Mouse (Mus musculus) hindbrain, embryonic 12.5 days (tissue): ENCODE measurements around the gene Mettl11b. TPM values are rescaled to one million over a fixed set of nuclear protein-coding genes. Genes with fewer than 3 reads are reported as not detected.

Experiments
- ATAC-seq: fragments of 200-750 bp; cut with Nextera tagmentation; 2 replicates; pipeline ENCODE4 v1.8.0; 2017; ENCODE audit warnings: moderate TSS enrichment; ENCODE audit not compliant: low FRiP score
- H3K27ac ChIP-seq: fragments of 300-500 bp; sonication (generic); 2 replicates; pipeline ENCODE4 v1.5.1; 2016; ENCODE audit warnings: mild to moderate bottlenecking
- H3K27me3 ChIP-seq: fragments of 300-500 bp; sonication (generic); 2 replicates; pipeline ENCODE4 v1.6.1; 2016; ENCODE audit warnings: mild to moderate bottlenecking
- H3K36me3 ChIP-seq: fragments of 300-500 bp; sonication (generic); 2 replicates; pipeline ENCODE4 v1.6.1; 2016; ENCODE audit warnings: mild to moderate bottlenecking
- H3K4me1 ChIP-seq: fragments of 300-500 bp; sonication (generic); 2 replicates; pipeline ENCODE4 v1.6.1; 2016
- H3K4me2 ChIP-seq: fragments of 300-500 bp; sonication (generic); replicated peaks from 2 replicates; pipeline ENCODE4 v1.6.1; 2016; ENCODE audit warnings: mild to moderate bottlenecking
- H3K4me3 ChIP-seq: fragments of 300-500 bp; sonication (generic); 2 replicates; pipeline ENCODE4 v1.5.1; 2016; ENCODE audit warnings: mild to moderate bottlenecking
- H3K9ac ChIP-seq: fragments of 300-500 bp; sonication (generic); 2 replicates; pipeline ENCODE4 v1.6.1; 2016; ENCODE audit warnings: mild to moderate bottlenecking, moderate library complexity
- H3K9me3 ChIP-seq: fragments of 300-500 bp; sonication (generic); replicated peaks from 2 replicates; pipeline ENCODE4 v1.6.1; 2016; ENCODE audit warnings: mild to moderate bottlenecking
- WGBS: fragments of 180-500 bp; shearing (Covaris S2); methylation state at CpG from one replicate; pipeline ENCODE4 v1.1.7; 2016; 5-methylcytosine and 5-hydroxymethylcytosine counted together
- polyA plus RNA-seq: library from polyadenylated mRNA; unstranded; fragments of >200 nt; fragmentation: Nextera tagmentation; extraction: Ambion mirVana; gene quantifications from 2 replicates; pipeline ENCODE4 v1.2.1, GENCODE M21; 2016

Gene Mettl11b
- polyA plus RNA-seq, 1 experiment from 2014 or later: 1.9 TPM

DNA sequence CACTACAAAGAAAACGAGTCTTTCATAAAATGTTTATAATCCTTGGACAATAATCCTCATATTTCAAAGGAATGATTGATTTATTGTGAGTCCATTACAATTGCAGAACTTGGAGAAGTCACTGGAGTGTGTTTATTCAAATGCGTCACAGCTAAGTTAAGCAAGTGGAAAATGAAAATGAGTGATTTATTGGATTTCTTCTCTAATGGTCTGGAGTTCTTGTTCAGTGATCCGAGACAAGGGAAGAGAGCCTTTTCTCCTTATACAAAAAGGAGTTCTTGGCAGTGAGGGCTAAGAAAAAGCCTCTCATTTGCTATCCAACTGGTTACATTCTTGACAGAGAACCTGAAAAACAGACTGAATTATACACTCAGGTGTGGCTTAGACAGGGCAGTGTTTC, 42.9 kb downstream of the Mettl11b start:
- Histone ChIP-seq H3K27ac (no peak overlapping the region), H3K4me1 (no peaks in the 10 kb centered on the region), H3K4me3 (no peak overlapping the region), H3K9ac (no peak overlapping the region), H3K27me3 (no peaks in the 10 kb centered on the region), H3K4me2 (no peak overlapping the region), H3K9me3 (no peaks in the 10 kb centered on the region), H3K36me3 (no peaks in the 10 kb centered on the region)
- 61% methylated on average over 3 of the region's 3 CpGs for WGBS
- no peak for ATAC-seq

DNA sequence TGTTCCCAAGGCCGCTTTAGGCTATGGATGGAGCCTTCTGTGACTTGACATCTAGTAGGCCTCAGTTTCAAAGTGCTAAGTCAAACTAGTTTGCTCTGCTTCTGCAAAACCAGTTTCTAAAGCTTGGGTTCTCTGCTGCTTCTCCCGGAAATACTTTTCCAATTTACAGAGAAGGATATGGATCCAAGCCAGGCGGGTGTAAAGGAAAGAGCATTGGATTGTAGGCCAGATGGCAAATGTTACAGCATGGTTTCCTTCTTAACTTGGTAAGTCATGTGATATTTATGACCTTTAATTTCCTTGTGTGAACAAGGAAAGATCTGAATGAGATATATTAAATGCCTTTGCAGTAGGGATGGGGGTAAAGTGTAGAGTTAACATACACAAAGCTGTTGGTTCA, 52.2 kb downstream of the Mettl11b start:
- WGBS: 93% methylated on average over 3 of the region's 3 CpGs
- H3K36me3 ChIP-seq: no peaks in the 10 kb centered on the region
- no peak overlapping the region for H3K9ac ChIP-seq
- H3K4me2 ChIP-seq: no peak overlapping the region
- no peak overlapping the region for H3K27ac ChIP-seq
- ATAC-seq: no peak
- H3K4me3 ChIP-seq: no peak overlapping the region
- no peaks in the 10 kb centered on the region for H3K4me1 ChIP-seq
- H3K27me3 ChIP-seq: no peaks in the 10 kb centered on the region
- H3K9me3 ChIP-seq: no peaks in the 10 kb centered on the region

DNA sequence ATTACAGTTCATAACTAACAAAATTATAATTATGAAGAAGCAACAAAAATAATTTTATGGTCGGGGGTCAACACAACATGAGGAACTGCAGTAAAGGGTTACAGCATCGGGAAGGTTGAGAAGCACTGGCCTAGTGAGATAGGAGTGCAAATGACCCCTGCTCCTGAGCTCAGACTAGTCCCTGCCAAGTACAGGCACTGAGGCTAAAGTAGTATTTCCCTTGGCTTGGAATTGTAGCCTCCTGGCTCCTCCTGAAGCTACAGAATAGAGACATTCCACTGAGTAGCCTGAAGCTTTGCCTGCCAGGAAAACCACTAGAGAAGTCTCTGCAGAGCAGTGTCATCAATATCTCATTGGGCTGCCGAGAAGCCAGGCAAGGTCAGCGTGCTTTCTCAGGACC, 53.7 kb downstream of the Mettl11b start:
- Histone ChIP-seq H3K27me3 (no peaks in the 10 kb centered on the region), H3K9ac (no peak overlapping the region), H3K4me1 (no peaks in the 10 kb centered on the region), H3K9me3 (no peaks in the 10 kb centered on the region), H3K27ac (no peak overlapping the region), H3K36me3 (no peaks in the 10 kb centered on the region), H3K4me2 (no peak overlapping the region), H3K4me3 (no peak overlapping the region)
- ATAC-seq: no peak
- 85% methylated on average over 4 of the region's 4 CpGs for WGBS

DNA sequence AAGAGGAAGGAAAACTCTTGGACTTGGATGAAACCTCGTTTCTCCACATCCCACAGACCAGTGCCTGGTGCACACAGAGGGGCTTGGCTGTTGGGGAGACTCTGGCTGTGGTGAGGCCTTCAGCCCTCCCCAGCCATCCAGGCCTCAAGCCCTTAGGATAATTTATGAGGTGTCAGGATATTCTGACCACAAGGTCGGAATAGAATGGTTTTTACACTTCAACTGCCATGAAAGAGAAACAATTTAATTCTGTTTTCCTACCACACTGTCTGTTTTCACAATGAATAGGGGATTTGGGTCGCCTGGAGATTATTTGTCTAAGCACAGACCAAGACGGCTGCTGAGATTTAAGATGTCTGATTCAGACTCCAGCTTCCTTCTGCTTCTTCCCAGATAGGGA, 54.3 kb downstream of the Mettl11b start:
- WGBS: 34% methylated on average over 4 of the region's 4 CpGs

DNA sequence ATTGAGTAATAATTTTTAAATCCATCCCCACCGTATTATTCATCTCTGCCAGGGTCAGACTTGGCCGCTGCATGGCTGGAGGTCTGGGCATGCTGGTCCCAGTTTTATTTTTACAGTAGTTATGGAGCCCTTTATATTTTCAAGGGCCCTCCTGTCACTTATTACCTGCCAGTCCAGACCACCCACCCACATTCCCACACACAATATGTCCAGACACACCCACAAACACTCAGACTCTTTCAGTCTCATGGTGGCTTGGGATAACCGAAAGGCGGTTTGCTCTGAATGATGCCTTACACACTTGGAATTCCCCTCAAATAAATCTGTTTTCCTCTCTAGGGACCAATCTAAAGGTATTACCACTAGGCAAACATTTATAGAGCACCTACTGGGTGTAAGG, 55.1 kb downstream of the Mettl11b start:
- Histone ChIP-seq H3K36me3 (no peaks in the 10 kb centered on the region), H3K4me2 (no peak overlapping the region), H3K4me1 (no peaks in the 10 kb centered on the region), H3K27ac (no peak overlapping the region), H3K4me3 (no peak overlapping the region), H3K9me3 (no peaks in the 10 kb centered on the region), H3K27me3 (no peaks in the 10 kb centered on the region), H3K9ac (no peak overlapping the region)
- no peak for ATAC-seq
- 78% methylated on average over 4 of the region's 4 CpGs for WGBS

More for the DNA sequence above, 54.3 kb downstream of the Mettl11b start:
- Histone ChIP-seq H3K4me2 (no peak overlapping the region), H3K4me3 (no peak overlapping the region), H3K36me3 (no peaks in the 10 kb centered on the region), H3K9me3 (no peaks in the 10 kb centered on the region), H3K4me1 (no peaks in the 10 kb centered on the region), H3K27me3 (no peaks in the 10 kb centered on the region), H3K27ac (no peak overlapping the region), H3K9ac (no peak overlapping the region)
- ATAC-seq: no peak

DNA sequence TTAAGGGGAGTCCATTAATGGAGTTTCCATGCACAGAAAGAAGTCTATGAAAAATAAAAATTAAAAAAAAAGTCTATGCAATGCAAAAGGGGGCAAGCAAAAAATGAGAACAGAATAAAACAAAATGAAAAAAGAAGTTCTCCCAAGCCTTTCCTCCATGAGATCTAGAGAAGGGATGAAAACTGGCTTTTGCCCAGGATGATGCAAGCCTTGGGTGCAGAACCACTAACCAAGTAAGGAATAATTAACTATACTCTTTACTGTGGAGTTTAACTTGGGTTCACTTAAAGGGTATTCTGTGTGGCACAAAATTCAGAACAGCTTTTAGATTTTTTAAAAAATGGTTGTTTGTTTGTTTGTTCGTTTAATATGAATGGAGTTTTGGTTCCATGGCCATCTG, 62.6 kb downstream of the Mettl11b start:
- no peak overlapping the region for H3K4me3 ChIP-seq
- WGBS: 81% methylated on average over 1 of the region's 1 CpGs
- no peaks in the 10 kb centered on the region for H3K36me3 ChIP-seq
- no peaks in the 10 kb centered on the region for H3K27me3 ChIP-seq
- H3K27ac ChIP-seq: no peak overlapping the region
- no peak overlapping the region for H3K9ac ChIP-seq
- no peak for ATAC-seq
- H3K9me3 ChIP-seq: no peaks in the 10 kb centered on the region
- H3K4me2 ChIP-seq: no peak overlapping the region
- no peaks in the 10 kb centered on the region for H3K4me1 ChIP-seq

DNA sequence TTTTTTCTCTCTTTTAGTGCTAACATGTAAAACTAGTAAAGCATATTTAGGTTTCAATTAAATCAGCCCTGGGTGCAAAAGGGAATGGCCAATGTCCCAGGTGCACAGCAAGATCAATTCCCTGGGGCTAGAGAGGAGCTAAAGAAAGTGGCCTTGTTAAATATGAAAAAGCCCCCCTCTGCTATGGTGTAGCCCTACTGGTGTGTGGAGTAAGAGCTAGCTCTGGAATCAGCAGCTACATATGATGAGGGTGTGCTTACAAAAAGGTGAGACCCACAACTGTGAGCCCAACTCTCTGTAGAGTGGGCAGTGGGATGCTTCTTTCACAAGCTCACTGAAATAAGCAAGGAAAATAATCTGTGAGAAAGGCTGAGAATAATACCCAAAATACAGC, 66.5 kb downstream of the Mettl11b start:
- Histone ChIP-seq H3K9ac (no peak overlapping the region), H3K4me2 (no peak overlapping the region), H3K27me3 (no peaks in the 10 kb centered on the region), H3K27ac (no peak overlapping the region), H3K4me1 (no peaks in the 10 kb centered on the region), H3K36me3 (no peaks in the 10 kb centered on the region), H3K9me3 (no peaks in the 10 kb centered on the region), H3K4me3 (no peak overlapping the region)
- no peak for ATAC-seq

DNA sequence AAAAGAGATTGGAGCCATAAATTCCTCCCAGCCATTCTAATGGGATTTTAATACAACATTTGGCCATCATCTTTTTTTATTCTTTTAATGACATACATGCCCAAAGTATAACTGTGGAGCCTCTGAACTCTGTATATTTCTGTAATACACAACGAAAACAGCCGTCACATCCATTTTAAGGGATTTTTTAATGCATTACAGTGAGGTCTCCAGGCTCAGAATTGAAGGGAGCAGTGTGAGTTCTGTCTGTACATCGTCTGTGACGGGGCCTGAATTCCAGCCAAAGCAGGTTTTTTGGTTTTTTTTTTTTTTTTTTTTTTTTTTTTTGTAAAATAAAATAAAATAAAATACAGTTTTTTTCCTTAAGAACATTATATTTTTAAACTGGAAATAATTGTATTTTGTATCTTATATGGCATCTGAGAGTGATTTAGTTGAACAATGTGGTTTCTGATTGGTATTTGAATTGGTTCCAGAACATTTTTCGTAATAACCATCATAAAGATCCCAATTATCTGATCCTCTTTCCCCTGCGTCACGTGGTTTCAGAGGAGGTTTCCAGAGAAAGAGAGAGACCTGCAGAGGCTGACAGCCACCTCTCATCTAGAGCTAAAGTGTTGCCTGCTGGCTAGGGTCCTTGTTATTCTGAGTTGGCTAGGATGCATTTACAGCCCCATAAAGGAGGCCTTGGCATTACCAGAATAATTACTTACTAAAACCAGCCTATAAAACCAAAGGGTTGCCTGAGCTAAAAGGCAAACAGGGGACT, 67.1 kb downstream of the Mettl11b start:
- ATAC-seq: no peak
- 73% methylated on average over 7 of the region's 7 CpGs for WGBS
- no peak overlapping the region for H3K4me3 ChIP-seq
- H3K27ac ChIP-seq: no peak overlapping the region
- no peaks in the 10 kb centered on the region for H3K9me3 ChIP-seq
- no peak overlapping the region for H3K4me2 ChIP-seq
- H3K4me1 ChIP-seq: no peaks in the 10 kb centered on the region
- no peaks in the 10 kb centered on the region for H3K27me3 ChIP-seq
- H3K36me3 ChIP-seq: no peaks in the 10 kb centered on the region
- H3K9ac ChIP-seq: no peak overlapping the region

DNA sequence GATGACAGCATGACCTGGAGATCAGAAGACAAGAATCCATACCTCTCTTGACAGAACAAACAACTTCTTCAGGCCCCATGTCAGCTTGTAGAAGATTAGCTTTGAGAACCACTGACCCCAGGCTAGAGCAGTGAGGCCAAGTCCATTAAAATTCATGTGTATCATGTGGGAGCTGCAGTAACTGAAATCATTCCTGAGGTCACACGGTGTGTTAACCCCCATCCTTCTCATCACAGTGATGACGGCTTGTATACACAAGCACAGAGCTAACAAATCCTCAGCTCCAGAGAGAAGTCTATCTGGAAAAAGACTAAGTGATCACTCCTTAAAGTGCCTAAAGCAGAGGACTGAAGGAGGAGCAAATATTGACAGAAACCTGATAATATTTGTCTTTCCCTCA, 68.0 kb downstream of the Mettl11b start:
- Histone ChIP-seq H3K4me3 (no peak overlapping the region), H3K27me3 (no peaks in the 10 kb centered on the region), H3K9ac (no peak overlapping the region), H3K27ac (no peak overlapping the region), H3K9me3 (no peaks in the 10 kb centered on the region), H3K4me1 (no peaks in the 10 kb centered on the region), H3K36me3 (no peaks in the 10 kb centered on the region), H3K4me2 (no peak overlapping the region)
- WGBS: 49% methylated on average over 2 of the region's 2 CpGs
- ATAC-seq: no peak

DNA sequence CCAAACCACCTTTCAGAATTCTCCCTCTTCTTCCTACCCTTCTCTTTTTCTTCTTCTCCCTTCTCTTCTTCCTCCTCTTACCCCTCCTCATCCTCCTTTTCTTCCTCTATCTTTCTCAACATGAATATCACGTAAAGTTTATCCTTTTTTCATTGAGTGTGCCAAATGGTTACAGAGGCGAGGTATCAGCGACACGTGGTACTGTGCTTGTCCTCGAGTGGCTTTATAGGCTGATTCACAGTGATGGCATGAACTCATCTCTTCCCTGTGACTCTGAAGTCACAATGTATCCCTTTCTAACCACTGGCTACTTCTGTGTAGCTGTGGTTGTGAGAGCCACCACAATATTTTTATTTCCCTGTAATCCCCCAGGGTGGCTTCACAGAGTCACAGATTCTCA, 68.6 kb downstream of the Mettl11b start:
- no peak for ATAC-seq
- Histone ChIP-seq H3K9ac (no peak overlapping the region), H3K36me3 (no peaks in the 10 kb centered on the region), H3K4me3 (no peak overlapping the region), H3K27me3 (no peaks in the 10 kb centered on the region), H3K27ac (no peak overlapping the region), H3K9me3 (no peaks in the 10 kb centered on the region), H3K4me1 (no peaks in the 10 kb centered on the region), H3K4me2 (no peak overlapping the region)
- WGBS: 89% methylated on average over 5 of the region's 5 CpGs

Other genes with a start within 250 kb of the Mettl11b start
- gene Kifap3, start 54.4 kb upstream of the Mettl11b start, polyA plus RNA-seq: 74.6 and 87.3 TPM in 2 replicates
- gene Scyl3, start 203.9 kb upstream of the Mettl11b start, polyA plus RNA-seq: 24.0 and 25.3 TPM in 2 replicates